Mouse (Mus musculus) neural tube, embryonic 12.5 days (tissue): ENCODE results near the gene Tmem63a. TPM values are rescaled to one million over a fixed set of nuclear protein-coding genes. Genes with fewer than 3 reads are reported as not detected.
"Not testable (repeated sequence)": the region's sequence is repeated elsewhere in the genome, so short reads cannot be mapped to it uniquely, and the experiment has no call there.

Experiments
- ATAC-seq: fragments of 200-750 bp; cut with Nextera tagmentation; 2 replicates; pipeline ENCODE4 v1.8.0; 2017; ENCODE audit warnings: low read depth, mild to moderate bottlenecking, moderate TSS enrichment, moderate library complexity; ENCODE audit not compliant: low FRiP score
- H3K27ac ChIP-seq: fragments of 300-500 bp; sonication (generic); 2 replicates; pipeline ENCODE4 v1.5.1; 2016
- H3K27me3 ChIP-seq: fragments of 300-500 bp; sonication (generic); replicated peaks from 2 replicates; pipeline ENCODE4 v1.6.1; 2016; ENCODE audit warnings: mild to moderate bottlenecking
- H3K36me3 ChIP-seq: fragments of 300-500 bp; sonication (generic); 2 replicates; pipeline ENCODE4 v1.6.1; 2016; ENCODE audit warnings: mild to moderate bottlenecking
- H3K4me1 ChIP-seq: fragments of 300-500 bp; sonication (generic); 2 replicates; pipeline ENCODE4 v1.6.1; 2016
- H3K4me2 ChIP-seq: fragments of 300-500 bp; sonication (generic); replicated peaks from 2 replicates; pipeline ENCODE4 v1.6.1; 2016; ENCODE audit warnings: mild to moderate bottlenecking
- H3K4me3 ChIP-seq: fragments of 300-500 bp; sonication (generic); 2 replicates; pipeline ENCODE4 v1.5.1; 2016
- H3K9ac ChIP-seq: fragments of 300-500 bp; sonication (generic); 2 replicates; pipeline ENCODE4 v1.6.1; 2016; ENCODE audit warnings: mild to moderate bottlenecking
- H3K9me3 ChIP-seq: fragments of 300-500 bp; sonication (generic); 2 replicates; pipeline ENCODE4 v1.6.1; 2016; ENCODE audit warnings: mild to moderate bottlenecking
- WGBS: fragments of 180-500 bp; shearing (Covaris S2); methylation state at CpG from one replicate; pipeline ENCODE4 v1.1.7; 2016; 5-methylcytosine and 5-hydroxymethylcytosine counted together
- polyA plus RNA-seq: library from polyadenylated mRNA; unstranded; fragments of >200 nt; fragmentation: Nextera tagmentation; extraction: Ambion mirVana; gene quantifications from 2 replicates; pipeline ENCODE4 v1.2.1, GENCODE M21; 2016

Tmem63a gene
- 3.2 and 3.9 TPM in 2 replicates for polyA plus RNA-seq

GRCm38 (mm10) chr1:180942166-180943031 is at the start of gene Tmem63a:
TSS of gene Tmem63a (plus strand) at chr1:180942344.
- Histone ChIP-seq H3K4me3 (peak within 1 kb of the TSS; percentile 64), H3K27ac (no peak within 1 kb of the TSS), H3K4me1 (peaks cover 24% of the 10 kb centered on the region), H3K9me3 (no peaks in the 10 kb centered on the region), H3K27me3 (peaks cover 56% of the 10 kb centered on the region), H3K36me3 (no peaks in the 10 kb centered on the region), H3K4me2 (peak within 1 kb of the TSS; percentile 96), H3K9ac (peak within 1 kb of the TSS; percentile 57)
- WGBS: under 1% methylated on average over 73 of the region's 73 CpGs
- peak; percentile 67 for ATAC-seq

GRCm38 (mm10) chr1:180892808-180893207 is 49.3 kb upstream of the Tmem63a start, which contains the start of gene Lefty2:
TSS of gene Lefty2 (plus strand) at chr1:180893108.
- WGBS: 66% methylated on average over 10 of the region's 10 CpGs
- no peak within 1 kb of the TSS for H3K4me2 ChIP-seq

GRCm38 (mm10) chr1:180894088-180894987 is 47.8 kb upstream of the Tmem63a start:
- not testable (repeated sequence) for H3K36me3 ChIP-seq, H3K4me1 ChIP-seq, ATAC-seq, H3K9ac ChIP-seq, H3K27ac ChIP-seq, H3K9me3 ChIP-seq
- Histone ChIP-seq H3K27me3 (peaks cover 35% of the 10 kb centered on the region), H3K4me2 (peak overlapping the region; percentile 46), H3K4me3 (peak overlapping the region; percentile 7; the same call in 1 of the 2 replicates)
- WGBS: 4% methylated on average over 51 of the region's 51 CpGs

More at GRCm38 (mm10) chr1:180892808-180893207, 49.3 kb upstream of the Tmem63a start, which contains the start of gene Lefty2:
- Histone ChIP-seq H3K9ac (no peak within 1 kb of the TSS), H3K27me3 (peaks cover 35% of the 10 kb centered on the region), H3K4me1 (peaks cover 11% of the 10 kb centered on the region), H3K4me3 (no peak within 1 kb of the TSS), H3K27ac (no peak within 1 kb of the TSS), H3K36me3 (no peaks in the 10 kb centered on the region), H3K9me3 (no peaks in the 10 kb centered on the region)
- no peak for ATAC-seq

GRCm38 (mm10) chr1:180901107-180901506 is 41.0 kb upstream of the Tmem63a start:
- peaks cover 4% of the 10 kb centered on the region; the same call in 1 of the 2 replicates for H3K36me3 ChIP-seq
- H3K9ac ChIP-seq: no peak overlapping the region
- peaks cover 14% of the 10 kb centered on the region for H3K4me1 ChIP-seq
- no peak overlapping the region for H3K4me2 ChIP-seq
- H3K9me3 ChIP-seq: no peaks in the 10 kb centered on the region
- 0 out of 2 replicates have a peak, but pooled peaks cover 1% of the 10 kb centered on the region for H3K27me3 ChIP-seq
- WGBS: 1% methylated on average over 4 of the region's 4 CpGs
- H3K27ac ChIP-seq: no peak overlapping the region
- no peak overlapping the region for H3K4me3 ChIP-seq
- ATAC-seq: no peak

GRCm38 (mm10) chr1:180902915-180903314 is 39.2 kb upstream of the Tmem63a start:
- WGBS: 32% methylated on average over 5 of the region's 5 CpGs

GRCm38 (mm10) chr1:180903666-180904038 is 38.5 kb upstream of the Tmem63a start:
- H3K9me3 ChIP-seq: no peaks in the 10 kb centered on the region
- WGBS: 41% methylated on average over 10 of the region's 10 CpGs
- no peak for ATAC-seq
- H3K27me3 ChIP-seq: no peaks in the 10 kb centered on the region
- H3K4me3 ChIP-seq: peak overlapping the region; percentile 79
- peaks cover 18% of the 10 kb centered on the region for H3K4me1 ChIP-seq
- peaks cover 27% of the 10 kb centered on the region for H3K36me3 ChIP-seq
- H3K9ac ChIP-seq: no peak overlapping the region
- no peak overlapping the region for H3K27ac ChIP-seq
- peak overlapping the region; percentile 90 for H3K4me2 ChIP-seq

More at GRCm38 (mm10) chr1:180902915-180903314, 39.2 kb upstream of the Tmem63a start:
- H3K36me3 ChIP-seq: peaks cover 20% of the 10 kb centered on the region
- H3K4me1 ChIP-seq: peaks cover 18% of the 10 kb centered on the region
- H3K27ac ChIP-seq: no peak overlapping the region
- no peaks in the 10 kb centered on the region for H3K27me3 ChIP-seq
- H3K9ac ChIP-seq: no peak overlapping the region
- H3K4me3 ChIP-seq: no peak overlapping the region
- no peaks in the 10 kb centered on the region for H3K9me3 ChIP-seq
- H3K4me2 ChIP-seq: no peak overlapping the region
- no peak for ATAC-seq

- ATAC-seq: peak; percentile 98
- Histone ChIP-seq H3K27me3 (no peaks in the 10 kb centered on the region), H3K9me3 (no peaks in the 10 kb centered on the region), H3K9ac (peak within 1 kb of the TSS; percentile 93), H3K36me3 (peaks cover 27% of the 10 kb centered on the region), H3K27ac (peak within 1 kb of the TSS; percentile 55), H3K4me3 (peak within 1 kb of the TSS; percentile 79), H3K4me1 (peaks cover 18% of the 10 kb centered on the region), H3K4me2 (peak within 1 kb of the TSS; percentile 90)
- WGBS: under 1% methylated on average over 52 of the region's 52 CpGs
Measured at GRCm38 (mm10) chr1:180904039-180904814, 37.9 kb upstream of the Tmem63a start, which contains the start of gene Pycr2. TSS of gene Pycr2 (plus strand) at chr1:180904293.

- Histone ChIP-seq H3K4me3 (peak overlapping the region; percentile 79), H3K36me3 (peaks cover 27% of the 10 kb centered on the region), H3K4me2 (peak overlapping the region; percentile 90), H3K27ac (no peak overlapping the region), H3K9ac (peak overlapping the region; percentile 93), H3K9me3 (no peaks in the 10 kb centered on the region), H3K4me1 (peaks cover 18% of the 10 kb centered on the region), H3K27me3 (no peaks in the 10 kb centered on the region)
- WGBS: 4% methylated on average over 5 of the region's 5 CpGs
- ATAC-seq: peak; percentile 33; the same call in 1 of the 2 replicates
Measured at GRCm38 (mm10) chr1:180904815-180905080, 37.4 kb upstream of the Tmem63a start.

- Histone ChIP-seq H3K27me3 (no peaks in the 10 kb centered on the region), H3K4me1 (peaks cover 18% of the 10 kb centered on the region), H3K36me3 (peaks cover 27% of the 10 kb centered on the region), H3K27ac (no peak overlapping the region), H3K4me2 (peak overlapping the region; percentile 90), H3K4me3 (peak overlapping the region; percentile 79; the same call in 1 of the 2 replicates), H3K9ac (peak overlapping the region; percentile 93), H3K9me3 (no peaks in the 10 kb centered on the region)
- ATAC-seq: no peak
- WGBS: 69% methylated on average over 6 of the region's 6 CpGs
Measured at GRCm38 (mm10) chr1:180905307-180905706, 36.8 kb upstream of the Tmem63a start.

GRCm38 (mm10) chr1:180905876-180906275 is 36.3 kb upstream of the Tmem63a start:
- Histone ChIP-seq H3K27me3 (no peaks in the 10 kb centered on the region), H3K27ac (no peak overlapping the region), H3K4me2 (peak overlapping the region; percentile 90), H3K4me1 (peaks cover 18% of the 10 kb centered on the region), H3K9ac (no peak overlapping the region; the same call in 1 of the 2 replicates), H3K4me3 (no peak overlapping the region), H3K36me3 (peaks cover 27% of the 10 kb centered on the region), H3K9me3 (no peaks in the 10 kb centered on the region)
- 95% methylated on average over 17 of the region's 17 CpGs for WGBS
- ATAC-seq: no peak

- WGBS: 93% methylated on average over 24 of the region's 24 CpGs
- H3K4me3 ChIP-seq: no peak overlapping the region
Measured at GRCm38 (mm10) chr1:180906461-180907147, 35.5 kb upstream of the Tmem63a start.

More at GRCm38 (mm10) chr1:180906461-180907147, 35.5 kb upstream of the Tmem63a start:
- Histone ChIP-seq H3K4me2 (no peak overlapping the region), H3K27ac (no peak overlapping the region), H3K4me1 (peaks cover 18% of the 10 kb centered on the region), H3K9ac (no peak overlapping the region), H3K27me3 (no peaks in the 10 kb centered on the region), H3K9me3 (no peaks in the 10 kb centered on the region), H3K36me3 (peaks cover 27% of the 10 kb centered on the region)
- no peak for ATAC-seq
